Mouse (Mus musculus) cortical plate, adult 2 months (tissue): ENCODE data around the gene Serpine1.

ENCODE experiments used
- CTCF ChIP-seq: fragments of 200-500 bp; IDR thresholded peaks from 2 replicates; pipeline ENCODE4 v1.5.1; 2011; ENCODE audit warnings: mild to moderate bottlenecking, control low read depth, low read length; ENCODE audit not compliant: insufficient read depth; ENCODE audit errors: extremely low read depth
- POLR2A ChIP-seq: fragments of 200-500 bp; IDR thresholded peaks from 2 replicates; pipeline ENCODE4 v1.6.1; 2011; ENCODE audit warnings: mild to moderate bottlenecking, low read length, control low read depth; ENCODE audit not compliant: insufficient read depth; ENCODE audit errors: extremely low read depth

- no peak for TF ChIP-seq CTCF
- no peak for TF ChIP-seq POLR2A
These were observed 38.8 kb upstream of the Serpine1 start for GRCm38 (mm10) chr5:137110863-137111262.
